21 mouse cellular contexts compared by ENCODE assay signal in the genomic region with DNA sequence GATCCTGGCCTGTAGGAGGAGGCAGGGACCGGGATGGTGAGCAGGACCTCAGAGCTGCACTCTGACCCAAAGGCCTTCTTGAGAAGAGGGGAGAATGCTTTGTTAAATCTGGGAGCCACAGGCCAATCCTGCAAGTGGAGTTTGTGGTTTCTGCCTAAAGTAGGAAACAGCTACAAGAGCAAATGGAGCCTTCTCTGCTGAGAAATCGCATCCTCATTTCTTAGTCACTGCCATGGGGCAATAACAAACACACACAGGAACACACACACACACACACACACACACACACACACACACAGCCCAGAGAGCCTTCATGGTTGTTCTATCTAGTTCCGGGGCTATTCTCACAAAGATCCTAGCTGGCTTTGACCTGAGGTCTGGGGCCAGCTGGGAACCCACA.
DNase-seq lines count a peak whose midpoint lies in the region; ATAC-seq and TF ChIP-seq lines count a peak whose summit lies in the region.
"Had no signal": no experiment of that assay in that cellular context is flagged by ENCODE, and none has a peak within 500 bp of the region (broad histone marks: within the 10 kb centered on the region; RNA-seq: fewer than 3 reads in every experiment).

No protein-coding gene starts in this region.

- no peak overlapping the region for H3K4me3 ChIP-seq in intestine, embryonic 15.5 days (replicated peaks)
- no peak overlapping the region for H3K4me3 ChIP-seq in intestine, embryonic 16.5 days (ENCODE audit: low read length)
- H3K4me3 ChIP-seq in midbrain, embryonic 10.5 days: no peak overlapping the region
- H3K4me3 ChIP-seq in midbrain, embryonic 14.5 days (replicated peaks; ENCODE audit: low read depth, low read length): no peak overlapping the region
- H3K4me3 ChIP-seq in stomach, postnatal 0 days (ENCODE audit: low read depth, low read length): no peak overlapping the region
- H3K4me3 ChIP-seq: forebrain, embryonic 12.5 days; gastrocnemius, adult 2 months; heart, embryonic 10.5 days; liver, embryonic 13.5 days had no signal

- 0 out of 2 replicates have a peak overlapping the region, but pooled peaks have one; percentile 13 for H3K27ac ChIP-seq in intestine, embryonic 15.5 days
- H3K27ac ChIP-seq in intestine, embryonic 16.5 days (ENCODE audit: low read length): no peak overlapping the region
- H3K27ac ChIP-seq in midbrain, embryonic 10.5 days (replicated peaks): peak overlapping the region; percentile 55; the same call in 1 of the 2 replicates
- H3K27ac ChIP-seq in midbrain, embryonic 14.5 days (replicated peaks; ENCODE audit: low read depth, low read length): no peak overlapping the region
- peak overlapping the region; percentile 77 for H3K27ac ChIP-seq in stomach, postnatal 0 days (replicated peaks)
- H3K27ac ChIP-seq: forebrain, embryonic 12.5 days; gastrocnemius, adult 2 months; heart, embryonic 10.5 days; hindbrain, embryonic 14.5 days; liver, embryonic 13.5 days had no signal

- WGBS in intestine, embryonic 15.5 days: 88% methylated on average over 3 of the region's 3 CpGs
- WGBS in intestine, embryonic 16.5 days: 84% methylated on average over 3 of the region's 3 CpGs
- 83% methylated on average over 3 of the region's 3 CpGs for WGBS in midbrain, embryonic 10.5 days
- 87% methylated on average over 3 of the region's 3 CpGs for WGBS in midbrain, embryonic 14.5 days
- 64% methylated on average over 3 of the region's 3 CpGs for WGBS in stomach, postnatal 0 days

- no peak overlapping the region for H3K9ac ChIP-seq in intestine, embryonic 15.5 days
- H3K9ac ChIP-seq in intestine, embryonic 16.5 days (ENCODE audit: low read depth, low read length): no peak overlapping the region
- no peak overlapping the region for H3K9ac ChIP-seq in midbrain, embryonic 14.5 days (replicated peaks; ENCODE audit: low read length)
- H3K9ac ChIP-seq in stomach, postnatal 0 days (ENCODE audit: low read length): no peak overlapping the region
- H3K9ac ChIP-seq: forebrain, embryonic 12.5 days; hindbrain, embryonic 14.5 days; liver, embryonic 13.5 days had no signal

- no peak for ATAC-seq in intestine, embryonic 15.5 days
- no peak for ATAC-seq in intestine, embryonic 16.5 days
- ATAC-seq in midbrain, embryonic 14.5 days (ENCODE audit: low FRiP score, low TSS enrichment): no peak
- peak; percentile 60 for ATAC-seq in megakaryocyte, adult 5-6 weeks (ENCODE audit: poor library complexity, severe bottlenecking)
- ATAC-seq in stomach, postnatal 0 days (ENCODE audit: low FRiP score, low TSS enrichment): no peak
- ATAC-seq: inflammation-experienced regulatory T-cells, adult 6 months had no signal

- no peak for TF ChIP-seq EP300 in stomach, postnatal 0 days (optimal IDR thresholded peaks at IDR 0.05)

- H3K36me3 ChIP-seq in intestine, embryonic 15.5 days: no peaks in the 10 kb centered on the region
- no peaks in the 10 kb centered on the region for H3K36me3 ChIP-seq in intestine, embryonic 16.5 days (ENCODE audit: control insufficient read depth, insufficient read depth, low read length)
- H3K36me3 ChIP-seq in midbrain, embryonic 10.5 days: no peaks in the 10 kb centered on the region
- H3K36me3 ChIP-seq in midbrain, embryonic 14.5 days (ENCODE audit: control insufficient read depth, insufficient read depth, low read length): no peaks in the 10 kb centered on the region
- no peaks in the 10 kb centered on the region for H3K36me3 ChIP-seq in stomach, postnatal 0 days (ENCODE audit: control insufficient read depth, insufficient read depth, low read length)
- H3K36me3 ChIP-seq: forebrain, embryonic 12.5 days; heart, embryonic 10.5 days; liver, embryonic 13.5 days had no signal

- H3K9me3 ChIP-seq in intestine, embryonic 15.5 days: no peaks in the 10 kb centered on the region
- H3K9me3 ChIP-seq in intestine, embryonic 16.5 days (ENCODE audit: control insufficient read depth, low read length): no peaks in the 10 kb centered on the region
- H3K9me3 ChIP-seq in midbrain, embryonic 10.5 days (replicated peaks): no peaks in the 10 kb centered on the region
- no peaks in the 10 kb centered on the region for H3K9me3 ChIP-seq in midbrain, embryonic 14.5 days (ENCODE audit: control insufficient read depth, low read length)
- H3K9me3 ChIP-seq in stomach, postnatal 0 days (ENCODE audit: control insufficient read depth, low read length): no peaks in the 10 kb centered on the region
- H3K9me3 ChIP-seq: forebrain, embryonic 12.5 days; heart, embryonic 10.5 days; liver, embryonic 13.5 days had no signal

- H3K27me3 ChIP-seq in intestine, embryonic 15.5 days (replicated peaks): no peaks in the 10 kb centered on the region
- no peaks in the 10 kb centered on the region for H3K27me3 ChIP-seq in intestine, embryonic 16.5 days (replicated peaks; ENCODE audit: control insufficient read depth, insufficient read depth, low read length)
- peaks cover 44% of the 10 kb centered on the region for H3K27me3 ChIP-seq in midbrain, embryonic 10.5 days (ENCODE audit: low read depth, poor library complexity, severe bottlenecking)
- H3K27me3 ChIP-seq in midbrain, embryonic 14.5 days (ENCODE audit: control insufficient read depth, insufficient read depth, low read length): no peaks in the 10 kb centered on the region
- H3K27me3 ChIP-seq in stomach, postnatal 0 days (ENCODE audit: control insufficient read depth, insufficient read depth, low read length): no peaks in the 10 kb centered on the region
- H3K27me3 ChIP-seq: liver, embryonic 13.5 days had no signal

- H3K4me1 ChIP-seq in intestine, embryonic 15.5 days (replicated peaks): peaks cover 27% of the 10 kb centered on the region
- H3K4me1 ChIP-seq in intestine, embryonic 16.5 days (ENCODE audit: control insufficient read depth, insufficient read depth, low read length): peaks cover 17% of the 10 kb centered on the region
- peaks cover 26% of the 10 kb centered on the region for H3K4me1 ChIP-seq in midbrain, embryonic 10.5 days
- peaks cover 9% of the 10 kb centered on the region for H3K4me1 ChIP-seq in midbrain, embryonic 14.5 days (ENCODE audit: control insufficient read depth, insufficient read depth, low read length)
- peaks cover 2% of the 10 kb centered on the region; the same call in 1 of the 2 replicates for H3K4me1 ChIP-seq in stomach, postnatal 0 days (replicated peaks; ENCODE audit: control insufficient read depth, insufficient read depth)

- no peak for DNase-seq in midbrain, embryonic 10.5 days (ENCODE audit: low spot score)
- DNase-seq in midbrain, embryonic 14.5 days: no peak
- no peak for DNase-seq in stomach, postnatal 0 days (ENCODE audit: low spot score)
- no peak for DNase-seq in ovary, postnatal 36 days (ENCODE audit: low spot score)
- no peak for DNase-seq in c-Kit-positive CD71-positive TER-119-positive erythroid progenitor cells, embryonic 14.5 days (ENCODE audit: low spot score)
- DNase-seq: cerebellum, adult 11-12 months; gastrocnemius, adult 2 months; heart, postnatal 4 days; kidney, adult 9 months; layer of hippocampus, postnatal 36 days; liver, embryonic 13.5 days; lung, adult 2 months; right cerebral cortex, adult 18-20 months; thymus, postnatal 25 days had no signal

- no peak for TF ChIP-seq CTCF in stomach, postnatal 0 days (IDR thresholded peaks at IDR 0.05; ENCODE audit: low read depth)

- no peak overlapping the region for H3K4me2 ChIP-seq in intestine, embryonic 15.5 days (replicated peaks)
- no peak overlapping the region for H3K4me2 ChIP-seq in intestine, embryonic 16.5 days (ENCODE audit: low read depth, low read length)
- H3K4me2 ChIP-seq in midbrain, embryonic 14.5 days (ENCODE audit: low read length): no peak overlapping the region
- no peak overlapping the region for H3K4me2 ChIP-seq in stomach, postnatal 0 days (replicated peaks; ENCODE audit: low read depth)
- H3K4me2 ChIP-seq: forebrain, embryonic 12.5 days; hindbrain, embryonic 14.5 days; liver, embryonic 13.5 days had no signal

Comparison
In these comparisons a context has a peak if more than half of its experiments do, and no peak if none do; other contexts are left out.
1. H3K27ac ChIP-seq: peak in intestine, embryonic 15.5 days (single experiment), midbrain, embryonic 10.5 days (single experiment) and stomach, postnatal 0 days (single experiment); none in intestine, embryonic 16.5 days (single experiment) and midbrain, embryonic 14.5 days (single experiment).